Mouse (Mus musculus): Measurements from ENCODE around the gene Gm10282. TPM values are rescaled to one million over a fixed set of nuclear protein-coding genes. Genes with fewer than 3 reads are reported as not detected.

Gm10282 gene
- polyA plus RNA-seq, 1 experiment = 64.2 TPM

DNA sequence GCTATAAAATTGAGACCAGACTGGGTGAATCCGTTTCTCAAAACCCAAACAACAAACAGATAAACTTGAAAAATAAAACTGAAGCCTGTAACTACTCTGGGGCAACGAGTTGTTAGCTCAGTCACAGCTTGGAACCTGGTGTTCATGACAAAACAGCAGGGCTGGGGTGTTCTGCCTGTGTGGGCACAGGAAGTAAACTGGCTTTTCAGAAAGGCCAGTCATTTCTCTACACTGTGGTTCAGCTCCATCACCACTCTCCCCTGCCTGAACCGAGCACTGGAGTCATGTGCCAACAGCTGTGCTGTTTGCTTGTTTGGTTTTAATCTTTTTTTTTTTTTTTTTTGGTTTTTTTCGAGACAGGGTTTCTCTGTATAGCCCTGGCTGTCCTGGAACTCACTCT lies 38.7 kb upstream of the Gm10282 start:
- Histone ChIP-seq H3K27me3 (replicated peaks) (peaks cover 3% of the 10 kb centered on the region), H3K4me3 (replicated peaks) (no peak overlapping the region), H3K4me1 (peaks cover 7% of the 10 kb centered on the region; the same call in 1 of the 2 replicates), H3K36me3 (replicated peaks; ENCODE audit: low read length) (peaks cover 97% of the 10 kb centered on the region), H3K9me3 (no peaks in the 10 kb centered on the region)
- TF ChIP-seq FLI1 (IDR thresholded peaks at IDR 0.05; ENCODE audit: low read length) (no peak), GATA1 (IDR thresholded peaks at IDR 0.05; ENCODE audit: borderline replicate concordance, low read length) (no peak)

DNA sequence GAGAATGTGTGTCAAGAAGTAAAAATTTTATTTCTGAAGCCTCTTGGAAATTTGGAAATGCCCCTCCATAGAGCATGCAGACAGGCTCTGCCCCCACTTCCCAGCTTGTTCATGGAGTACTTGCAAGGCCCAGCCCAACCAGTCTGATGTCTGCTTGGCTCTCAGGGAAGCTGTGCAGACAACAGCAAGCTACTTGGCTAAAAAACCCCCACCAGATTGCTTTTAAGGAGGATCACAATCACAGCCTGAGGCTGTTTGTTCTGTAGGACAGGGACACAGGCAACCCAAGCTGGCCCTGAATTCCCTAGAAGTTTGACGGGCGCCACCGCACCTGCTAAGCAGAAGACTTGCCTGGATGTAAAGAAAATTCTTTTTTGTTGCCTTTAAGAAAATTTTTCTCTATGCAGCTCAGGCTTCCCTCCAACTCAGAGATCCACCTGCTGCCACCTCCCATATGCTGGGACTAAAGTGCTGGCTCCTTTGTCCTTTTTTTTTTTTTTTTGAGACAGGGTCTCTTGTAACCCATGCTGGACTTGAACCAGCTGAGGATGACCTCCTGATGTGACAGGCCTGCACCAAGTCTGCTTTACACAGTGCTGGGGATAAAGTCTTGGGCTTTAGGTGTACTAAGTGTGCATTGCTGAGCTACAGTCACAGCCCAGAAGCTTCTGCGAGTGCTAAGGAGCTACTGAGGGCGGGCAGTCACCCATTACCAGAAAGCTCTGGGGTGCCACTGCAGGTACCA lies 37.7 kb upstream of the Gm10282 start:
- Histone ChIP-seq H3K4me1 (peaks cover 2% of the 10 kb centered on the region; the same call in 1 of the 2 replicates), H3K9me3 (no peaks in the 10 kb centered on the region), H3K36me3 (replicated peaks; ENCODE audit: low read length) (peaks cover 97% of the 10 kb centered on the region), H3K27me3 (replicated peaks) (no peaks in the 10 kb centered on the region), H3K4me3 (replicated peaks) (no peak overlapping the region)
- no peak for TF ChIP-seq FLI1 (IDR thresholded peaks at IDR 0.05; ENCODE audit: low read length)
- no peak for TF ChIP-seq GATA1 (IDR thresholded peaks at IDR 0.05; ENCODE audit: borderline replicate concordance, low read length)

DNA sequence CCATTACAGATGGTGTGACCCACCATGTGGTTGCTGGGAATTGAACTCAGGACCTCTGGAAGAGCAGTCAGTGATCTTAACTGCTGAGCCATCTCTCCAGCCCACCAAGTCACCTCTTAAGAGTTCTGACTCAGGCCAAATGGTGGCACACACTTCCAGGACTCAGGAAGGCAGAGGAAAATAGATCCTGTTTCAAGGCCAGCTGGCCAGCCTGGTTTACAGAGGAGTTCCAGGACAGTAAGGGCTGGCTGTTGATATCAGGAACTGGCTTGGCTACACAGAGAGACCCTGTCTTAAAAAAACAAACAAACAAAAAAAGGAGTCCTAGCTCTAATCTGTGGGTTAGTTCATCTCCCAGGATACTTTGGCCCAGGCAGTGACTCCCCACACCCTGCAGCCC lies 32.0 kb upstream of the Gm10282 start:
- Histone ChIP-seq H3K36me3 (replicated peaks; ENCODE audit: low read length) (peaks cover 67% of the 10 kb centered on the region), H3K27me3 (replicated peaks) (peaks cover 7% of the 10 kb centered on the region), H3K4me3 (replicated peaks) (no peak overlapping the region), H3K4me1 (peaks cover 4% of the 10 kb centered on the region; the same call in 1 of the 2 replicates), H3K9me3 (no peaks in the 10 kb centered on the region)
- TF ChIP-seq FLI1 (IDR thresholded peaks at IDR 0.05; ENCODE audit: low read length) (no peak), GATA1 (IDR thresholded peaks at IDR 0.05; ENCODE audit: borderline replicate concordance, low read length) (no peak)

DNA sequence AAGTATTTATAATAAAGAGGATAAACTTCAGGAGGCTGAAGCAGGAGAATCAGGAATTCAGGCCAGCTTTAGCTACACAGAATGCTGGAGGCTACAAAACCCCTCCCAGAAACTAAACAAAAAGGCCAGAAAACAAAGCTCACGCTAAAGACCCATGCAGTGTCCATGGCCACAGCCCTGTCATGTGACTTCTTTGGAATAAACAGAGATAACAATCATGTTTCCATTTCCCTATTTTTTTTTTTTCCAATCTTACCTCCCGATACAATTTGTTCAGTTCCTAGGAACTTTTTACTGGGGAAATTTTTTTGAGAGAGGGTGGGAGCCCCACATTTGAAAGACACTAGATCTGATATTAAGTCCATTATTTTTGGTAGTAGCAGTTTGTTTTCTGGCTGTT lies 31.2 kb upstream of the Gm10282 start:
- H3K27me3 ChIP-seq (replicated peaks) = peaks cover 9% of the 10 kb centered on the region
- peaks cover 12% of the 10 kb centered on the region for H3K4me1 ChIP-seq
- no peak overlapping the region for H3K4me3 ChIP-seq (replicated peaks)
- peaks cover 59% of the 10 kb centered on the region for H3K36me3 ChIP-seq (replicated peaks; ENCODE audit: low read length)
- no peaks in the 10 kb centered on the region for H3K9me3 ChIP-seq
- TF ChIP-seq GATA1 (IDR thresholded peaks at IDR 0.05; ENCODE audit: borderline replicate concordance, low read length) = no peak
- TF ChIP-seq FLI1 (IDR thresholded peaks at IDR 0.05; ENCODE audit: low read length) = no peak

DNA sequence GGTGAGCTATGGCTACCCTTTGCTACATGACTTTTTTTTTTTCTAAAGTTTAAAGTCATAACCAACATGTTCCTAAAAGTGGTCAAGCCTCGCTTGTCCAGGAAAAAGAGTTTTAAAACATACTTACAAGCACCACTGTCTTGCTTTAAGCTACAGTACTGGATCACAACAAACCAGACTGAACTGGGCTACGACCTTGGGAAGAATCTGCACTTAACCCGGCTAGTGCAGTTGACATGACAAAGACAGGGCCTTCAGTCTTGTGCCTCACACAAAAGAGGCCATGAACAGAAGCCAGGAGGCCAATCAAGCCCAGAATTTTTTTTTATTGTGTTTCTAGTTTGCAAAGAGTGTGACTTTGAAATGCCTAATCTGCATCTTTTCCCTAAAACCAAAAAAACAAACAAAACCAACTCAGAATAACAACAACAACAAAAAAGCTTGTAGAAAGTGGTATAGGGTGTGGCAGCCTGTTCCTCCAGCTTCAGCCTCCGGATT lies 29.1 kb upstream of the Gm10282 start:
- Histone ChIP-seq H3K9me3 (no peaks in the 10 kb centered on the region), H3K27me3 (replicated peaks) (peaks cover 23% of the 10 kb centered on the region)
- no peak for TF ChIP-seq GATA1 (IDR thresholded peaks at IDR 0.05; ENCODE audit: borderline replicate concordance, low read length)
- TF ChIP-seq FLI1 (IDR thresholded peaks at IDR 0.05; ENCODE audit: low read length) = no peak

DNA sequence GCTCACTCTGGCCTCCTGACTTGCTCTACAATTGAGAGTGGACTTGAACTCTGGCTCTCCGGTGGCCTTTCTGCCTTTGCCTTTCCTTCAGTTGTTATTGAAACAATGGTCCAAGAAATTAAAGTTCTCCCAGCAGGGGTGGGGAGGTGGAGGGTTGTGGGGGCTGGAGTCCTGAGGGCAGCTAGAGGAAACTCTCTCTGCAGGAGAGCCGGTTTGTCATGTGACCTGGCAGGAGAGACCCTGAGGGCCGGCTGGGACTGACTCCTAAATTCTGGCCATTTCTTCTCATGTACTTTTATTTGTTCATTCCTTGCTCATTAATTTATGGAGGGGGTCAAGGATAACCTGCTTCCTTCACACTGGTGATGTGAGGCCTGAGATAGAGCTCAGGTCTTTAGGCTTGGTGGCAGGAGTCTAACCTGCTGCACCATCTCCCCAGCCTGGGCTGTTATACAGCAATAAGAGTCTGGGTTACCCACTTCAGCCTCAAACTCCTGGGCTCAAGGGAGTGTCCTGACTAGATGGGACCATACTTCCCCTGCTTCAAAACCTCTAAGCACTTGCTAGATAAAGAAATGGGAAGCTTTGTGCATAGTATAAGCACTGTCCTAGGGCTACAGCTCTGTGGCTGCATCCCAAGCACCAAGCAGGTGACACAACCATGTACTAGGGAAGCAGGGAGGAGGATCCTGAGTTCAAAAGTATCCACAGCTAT lies 28.5 kb upstream of the Gm10282 start:
- Histone ChIP-seq H3K4me3 (replicated peaks) (no peak overlapping the region), H3K9me3 (no peaks in the 10 kb centered on the region), H3K4me1 (peaks cover 33% of the 10 kb centered on the region), H3K27me3 (replicated peaks) (peaks cover 24% of the 10 kb centered on the region), H3K36me3 (replicated peaks; ENCODE audit: low read length) (peaks cover 33% of the 10 kb centered on the region)
- TF ChIP-seq GATA1 (IDR thresholded peaks at IDR 0.05; ENCODE audit: borderline replicate concordance, low read length) = no peak
- no peak for TF ChIP-seq FLI1 (IDR thresholded peaks at IDR 0.05; ENCODE audit: low read length)

More for the DNA sequence above, 29.1 kb upstream of the Gm10282 start:
- Histone ChIP-seq H3K36me3 (replicated peaks; ENCODE audit: low read length) (peaks cover 39% of the 10 kb centered on the region), H3K4me1 (peaks cover 33% of the 10 kb centered on the region), H3K4me3 (replicated peaks) (no peak overlapping the region)

DNA sequence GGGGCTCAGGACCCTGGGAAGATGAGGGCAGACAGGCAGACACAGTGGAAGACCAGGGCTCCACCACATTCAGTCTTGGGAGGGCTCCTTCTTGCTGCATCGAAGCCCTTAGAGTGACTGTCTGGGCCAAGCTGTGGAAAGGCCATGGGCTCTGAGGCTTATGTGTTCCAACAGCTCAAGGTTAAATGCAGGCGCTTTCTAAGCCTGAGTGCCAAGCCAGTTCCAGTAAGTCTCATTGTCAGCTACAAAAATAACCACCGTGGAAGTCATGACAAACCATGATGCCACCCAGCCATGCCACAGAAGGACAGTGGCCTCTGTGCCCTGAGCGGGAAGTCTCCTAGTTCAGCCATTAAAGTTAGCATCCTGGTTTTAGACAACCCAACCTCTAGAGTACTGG lies 26.6 kb upstream of the Gm10282 start:
- H3K36me3 ChIP-seq (replicated peaks; ENCODE audit: low read length) = peaks cover 15% of the 10 kb centered on the region
- H3K4me3 ChIP-seq (replicated peaks) = peak overlapping the region; percentile 56
- H3K9me3 ChIP-seq = no peaks in the 10 kb centered on the region
- H3K27me3 ChIP-seq (replicated peaks) = peaks cover 29% of the 10 kb centered on the region
- no peak for TF ChIP-seq GATA1 (IDR thresholded peaks at IDR 0.05; ENCODE audit: borderline replicate concordance, low read length)
- TF ChIP-seq FLI1 (IDR thresholded peaks at IDR 0.05; ENCODE audit: low read length) = no peak
- H3K4me1 ChIP-seq = peaks cover 33% of the 10 kb centered on the region

DNA sequence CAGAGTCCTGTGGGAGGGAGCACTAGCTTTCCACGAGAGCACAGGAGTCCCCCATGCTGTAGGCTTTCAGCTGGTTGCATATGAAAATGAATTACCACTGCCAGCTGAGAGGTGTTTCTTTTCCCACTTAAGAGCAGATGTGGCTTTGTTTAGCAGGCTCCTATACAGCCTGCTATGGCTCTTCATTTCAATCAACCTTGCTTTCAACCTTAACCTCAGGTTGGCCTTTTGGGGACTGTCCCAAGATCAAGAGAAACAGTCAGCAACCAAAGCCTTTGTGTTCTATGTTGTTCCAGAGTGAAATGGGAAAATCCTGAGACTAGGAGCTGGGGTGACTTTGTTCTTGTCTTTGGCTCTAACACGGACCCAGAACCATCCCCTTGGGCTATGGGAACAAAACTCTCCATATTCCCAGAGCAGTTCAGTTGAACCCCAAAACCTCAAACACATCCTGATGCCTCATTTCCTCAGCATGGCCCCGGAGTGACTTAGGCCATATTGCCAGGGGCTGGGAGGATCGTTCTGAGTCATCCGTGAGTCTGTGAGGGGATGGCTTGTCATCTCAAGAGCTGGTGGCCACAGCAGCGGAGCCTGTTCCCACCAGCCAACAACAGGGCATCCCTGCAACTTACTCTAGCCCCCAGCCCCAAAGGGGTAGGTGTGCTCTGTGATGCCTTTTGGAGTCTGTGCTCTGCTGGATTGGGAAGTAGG lies 25.9 kb upstream of the Gm10282 start:
- H3K27me3 ChIP-seq (replicated peaks) = peaks cover 35% of the 10 kb centered on the region
- H3K9me3 ChIP-seq = no peaks in the 10 kb centered on the region
- peaks cover 9% of the 10 kb centered on the region for H3K36me3 ChIP-seq (replicated peaks; ENCODE audit: low read length)
- H3K4me3 ChIP-seq (replicated peaks) = peak overlapping the region; percentile 78
- H3K4me1 ChIP-seq = peaks cover 39% of the 10 kb centered on the region
- TF ChIP-seq FLI1 (IDR thresholded peaks at IDR 0.05; ENCODE audit: low read length) (no peak), GATA1 (IDR thresholded peaks at IDR 0.05; ENCODE audit: borderline replicate concordance, low read length) (no peak)

DNA sequence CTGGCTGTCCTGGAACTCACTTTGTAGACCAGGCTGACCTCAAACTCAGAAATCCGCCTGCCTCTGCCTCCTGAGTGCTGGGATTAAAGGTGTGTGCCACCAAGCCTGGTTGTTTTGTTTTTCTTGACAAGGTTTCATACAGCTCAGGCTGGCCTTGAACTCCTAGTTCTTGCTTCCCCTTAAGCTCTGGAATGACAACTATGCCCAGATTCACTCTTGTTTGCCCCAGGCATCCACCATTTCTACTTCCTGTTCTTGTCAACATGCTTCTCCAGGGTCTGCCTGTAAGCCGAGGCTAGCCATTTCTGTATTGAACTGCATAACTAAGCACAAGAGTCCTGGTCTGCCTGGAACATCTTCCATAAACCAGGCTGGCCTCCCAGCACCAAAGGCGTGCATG lies 24.1 kb upstream of the Gm10282 start:
- H3K9me3 ChIP-seq = no peaks in the 10 kb centered on the region
- TF ChIP-seq FLI1 (IDR thresholded peaks at IDR 0.05; ENCODE audit: low read length) = no peak
- no peak for TF ChIP-seq GATA1 (IDR thresholded peaks at IDR 0.05; ENCODE audit: borderline replicate concordance, low read length)
- peaks cover 54% of the 10 kb centered on the region for H3K4me1 ChIP-seq
- H3K4me3 ChIP-seq (replicated peaks) = no peak overlapping the region
- no peaks in the 10 kb centered on the region for H3K36me3 ChIP-seq (replicated peaks; ENCODE audit: low read length)
- H3K27me3 ChIP-seq (replicated peaks) = peaks cover 51% of the 10 kb centered on the region
